Mouse (Mus musculus) heart, embryonic 12.5 days (tissue): ENCODE results near the gene Srp9. TPM values are rescaled to one million over a fixed set of nuclear protein-coding genes. Genes with fewer than 3 reads are reported as not detected.

Experiments used
- ATAC-seq: fragments of 200-750 bp; cut with Nextera tagmentation; 2 replicates; pipeline ENCODE4 v1.8.0; 2017; ENCODE audit warnings: moderate TSS enrichment, moderate library complexity; ENCODE audit not compliant: insufficient number of reproducible peaks, low FRiP score
- H3K27ac ChIP-seq: fragments of 300-500 bp; sonication (generic); 2 replicates; pipeline ENCODE4 v1.5.1; 2016; ENCODE audit warnings: mild to moderate bottlenecking, moderate library complexity; ENCODE audit not compliant: poor library complexity, severe bottlenecking
- H3K27me3 ChIP-seq: fragments of 300-500 bp; sonication (generic); replicated peaks from 2 replicates; pipeline ENCODE4 v1.6.1; 2016; ENCODE audit warnings: mild to moderate bottlenecking, moderate library complexity
- H3K36me3 ChIP-seq: fragments of 300-500 bp; sonication (generic); 2 replicates; pipeline ENCODE4 v1.6.1; 2016; ENCODE audit warnings: mild to moderate bottlenecking, moderate library complexity
- H3K4me1 ChIP-seq: fragments of 300-500 bp; sonication (generic); replicated peaks from 2 replicates; pipeline ENCODE4 v1.6.1; 2016; ENCODE audit warnings: mild to moderate bottlenecking
- H3K4me2 ChIP-seq: fragments of 300-500 bp; sonication (generic); 2 replicates; pipeline ENCODE4 v1.6.1; 2016; ENCODE audit warnings: mild to moderate bottlenecking, moderate library complexity
- H3K4me3 ChIP-seq: fragments of 300-500 bp; sonication (generic); 2 replicates; pipeline ENCODE4 v1.5.1; 2016; ENCODE audit warnings: mild to moderate bottlenecking
- H3K9ac ChIP-seq: fragments of 300-500 bp; sonication (generic); 2 replicates; pipeline ENCODE4 v1.6.1; 2016; ENCODE audit warnings: mild to moderate bottlenecking, moderate library complexity
- H3K9me3 ChIP-seq: fragments of 300-500 bp; sonication (generic); replicated peaks from 2 replicates; pipeline ENCODE4 v1.6.1; 2016; ENCODE audit warnings: mild to moderate bottlenecking, moderate library complexity
- WGBS: fragments of 180-500 bp; shearing (Covaris S2); methylation state at CpG from one replicate; pipeline ENCODE4 v1.1.7; 2016; 5-methylcytosine and 5-hydroxymethylcytosine counted together
- polyA plus RNA-seq: library from polyadenylated mRNA; unstranded; fragments of >200 nt; fragmentation: Nextera tagmentation; extraction: Ambion mirVana; gene quantifications from 2 replicates; pipeline ENCODE4 v1.2.1, GENCODE M21; 2016

Srp9 gene
- polyA plus RNA-seq, 1 experiment from 2014 or later = 123 TPM

GRCm38 (mm10) chr1:182107251-182107650 lies 17.3 kb upstream of the Srp9 start:
- Histone ChIP-seq H3K9me3 (no peaks in the 10 kb centered on the region), H3K36me3 (no peaks in the 10 kb centered on the region), H3K4me1 (peaks cover 57% of the 10 kb centered on the region), H3K27ac (peak overlapping the region; percentile 72; the same call in 1 of the 2 replicates), H3K27me3 (no peaks in the 10 kb centered on the region), H3K4me3 (no peak overlapping the region), H3K9ac (no peak overlapping the region), H3K4me2 (no peak overlapping the region)
- ATAC-seq = no peak
- WGBS = 46% methylated on average over 9 of the region's 9 CpGs

GRCm38 (mm10) chr1:182108397-182109099 lies 16.0 kb upstream of the Srp9 start:
- no peaks in the 10 kb centered on the region for H3K36me3 ChIP-seq
- WGBS = 73% methylated on average over 13 of the region's 13 CpGs
- H3K4me1 ChIP-seq = peaks cover 64% of the 10 kb centered on the region
- H3K9ac ChIP-seq = no peak overlapping the region
- no peak overlapping the region for H3K4me2 ChIP-seq
- H3K27ac ChIP-seq = peak overlapping the region; percentile 72
- no peaks in the 10 kb centered on the region for H3K9me3 ChIP-seq
- no peak overlapping the region for H3K4me3 ChIP-seq
- no peaks in the 10 kb centered on the region for H3K27me3 ChIP-seq
- ATAC-seq = no peak

GRCm38 (mm10) chr1:182110185-182110584 lies 14.4 kb upstream of the Srp9 start:
- Histone ChIP-seq H3K27ac (no peak overlapping the region), H3K27me3 (no peaks in the 10 kb centered on the region), H3K4me3 (no peak overlapping the region), H3K36me3 (no peaks in the 10 kb centered on the region), H3K4me1 (peaks cover 60% of the 10 kb centered on the region), H3K4me2 (no peak overlapping the region), H3K9me3 (no peaks in the 10 kb centered on the region), H3K9ac (peak overlapping the region; percentile 35)
- whole genome bisulfite sequencing = 81% methylated on average over 11 of the region's 11 CpGs
- ATAC-seq = no peak

GRCm38 (mm10) chr1:182110708-182111385 lies 13.7 kb upstream of the Srp9 start:
- Histone ChIP-seq H3K9ac (peak overlapping the region; percentile 35), H3K4me1 (peaks cover 53% of the 10 kb centered on the region), H3K27ac (no peak overlapping the region), H3K9me3 (no peaks in the 10 kb centered on the region), H3K36me3 (no peaks in the 10 kb centered on the region), H3K27me3 (no peaks in the 10 kb centered on the region), H3K4me2 (no peak overlapping the region), H3K4me3 (no peak overlapping the region)
- ATAC-seq = no peak
- 55% methylated on average over 15 of the region's 15 CpGs for WGBS

GRCm38 (mm10) chr1:182111386-182112317 lies 12.9 kb upstream of the Srp9 start:
- H3K9ac ChIP-seq = 0 out of 2 replicates have a peak overlapping the region, but pooled peaks have one; percentile 13
- ATAC-seq = peak; percentile 54; the same call in 1 of the 2 replicates
- WGBS = 66% methylated on average over 14 of the region's 14 CpGs

GRCm38 (mm10) chr1:182112385-182112784 lies 12.2 kb upstream of the Srp9 start:
- Histone ChIP-seq H3K4me1 (peaks cover 50% of the 10 kb centered on the region), H3K27me3 (no peaks in the 10 kb centered on the region), H3K4me2 (no peak overlapping the region), H3K9me3 (no peaks in the 10 kb centered on the region), H3K4me3 (no peak overlapping the region), H3K36me3 (no peaks in the 10 kb centered on the region), H3K9ac (no peak overlapping the region), H3K27ac (no peak overlapping the region)
- ATAC-seq = no peak
- 81% methylated on average over 15 of the region's 15 CpGs for WGBS

More at GRCm38 (mm10) chr1:182111386-182112317, 12.9 kb upstream of the Srp9 start:
- Histone ChIP-seq H3K27me3 (no peaks in the 10 kb centered on the region), H3K27ac (no peak overlapping the region), H3K4me1 (peaks cover 53% of the 10 kb centered on the region), H3K36me3 (no peaks in the 10 kb centered on the region), H3K4me3 (no peak overlapping the region), H3K9me3 (no peaks in the 10 kb centered on the region), H3K4me2 (no peak overlapping the region)

- Histone ChIP-seq H3K4me3 (no peak overlapping the region), H3K4me1 (peaks cover 46% of the 10 kb centered on the region), H3K9me3 (no peaks in the 10 kb centered on the region), H3K27ac (no peak overlapping the region), H3K9ac (no peak overlapping the region), H3K27me3 (no peaks in the 10 kb centered on the region), H3K4me2 (no peak overlapping the region), H3K36me3 (no peaks in the 10 kb centered on the region)
- no peak for ATAC-seq
- 74% methylated on average over 11 of the region's 11 CpGs for WGBS
Observed at GRCm38 (mm10) chr1:182113131-182113530, 11.4 kb upstream of the Srp9 start.

- 51% methylated on average over 19 of the region's 19 CpGs for WGBS
- H3K9me3 ChIP-seq = no peaks in the 10 kb centered on the region
- no peak for ATAC-seq
- no peak overlapping the region for H3K27ac ChIP-seq
- no peak overlapping the region for H3K4me3 ChIP-seq
- no peaks in the 10 kb centered on the region for H3K36me3 ChIP-seq
- no peak overlapping the region for H3K9ac ChIP-seq
- no peaks in the 10 kb centered on the region for H3K27me3 ChIP-seq
- H3K4me1 ChIP-seq = peaks cover 39% of the 10 kb centered on the region
- H3K4me2 ChIP-seq = no peak overlapping the region
Observed at GRCm38 (mm10) chr1:182113587-182114500, 10.7 kb upstream of the Srp9 start.

GRCm38 (mm10) chr1:182115197-182115596 lies 9.3 kb upstream of the Srp9 start:
- H3K4me3 ChIP-seq = no peak overlapping the region
- H3K4me1 ChIP-seq = peaks cover 34% of the 10 kb centered on the region
- H3K36me3 ChIP-seq = no peaks in the 10 kb centered on the region
- WGBS = 19% methylated on average over 5 of the region's 5 CpGs
- H3K9ac ChIP-seq = no peak overlapping the region
- ATAC-seq = no peak
- no peaks in the 10 kb centered on the region for H3K9me3 ChIP-seq
- H3K27me3 ChIP-seq = no peaks in the 10 kb centered on the region
- no peak overlapping the region for H3K4me2 ChIP-seq
- H3K27ac ChIP-seq = no peak overlapping the region

GRCm38 (mm10) chr1:182115651-182116408 lies 8.7 kb upstream of the Srp9 start:
- Histone ChIP-seq H3K36me3 (no peaks in the 10 kb centered on the region), H3K4me3 (no peak overlapping the region), H3K27me3 (no peaks in the 10 kb centered on the region), H3K4me1 (peaks cover 28% of the 10 kb centered on the region), H3K9me3 (no peaks in the 10 kb centered on the region), H3K4me2 (no peak overlapping the region), H3K27ac (no peak overlapping the region), H3K9ac (no peak overlapping the region)
- WGBS = 54% methylated on average over 7 of the region's 7 CpGs
- no peak for ATAC-seq
